Mouse (Mus musculus) erythroblast, embryonic 14.5 days (primary cell): ENCODE data around the gene Pafah1b3.

Experiments
- GATA1 ChIP-seq: IDR thresholded peaks from 2 replicates; pipeline ENCODE4 v1.6.1; 2012; ENCODE audit warnings: low read length, inconsistent platforms, mixed read lengths
- TAL1 ChIP-seq: IDR thresholded peaks from 3 replicates; pipeline ENCODE4 v1.6.1; 2012; ENCODE audit warnings: low read length, inconsistent platforms, mixed read lengths

- TF ChIP-seq GATA1: no peak
- no peak for TF ChIP-seq TAL1
Observed at GRCm38 (mm10) chr7:25289925-25290324, 7.9 kb downstream of the Pafah1b3 start.
